Mouse (Mus musculus) common myeloid progenitor, adult 5-6 weeks (primary cell): Measurements from ENCODE around the gene Zfp346. TPM values are rescaled to one million over a fixed set of nuclear protein-coding genes. Genes with fewer than 3 reads are reported as not detected.
"Not testable (repeated sequence)": the region's sequence is repeated elsewhere in the genome, so short reads cannot be mapped to it uniquely, and the experiment has no call there.

Source experiments
- ATAC-seq: replicated peaks from 2 replicates; pipeline ENCODE4 v1.8.0; 2016; ENCODE audit warnings: low read depth, mild to moderate bottlenecking, moderate TSS enrichment, inconsistent platforms; ENCODE audit not compliant: poor library complexity, severe bottlenecking
- total RNA-seq: library from RNA; stranded (forward); fragments of 200-1000, 187-1606 nt; gene quantifications from 2 replicates; pipeline ENCODE4 v1.2.3, GENCODE M21; 2017

Zfp346 gene
- total RNA-seq: 13.2 and 14.7 TPM in 2 replicates

DNA sequence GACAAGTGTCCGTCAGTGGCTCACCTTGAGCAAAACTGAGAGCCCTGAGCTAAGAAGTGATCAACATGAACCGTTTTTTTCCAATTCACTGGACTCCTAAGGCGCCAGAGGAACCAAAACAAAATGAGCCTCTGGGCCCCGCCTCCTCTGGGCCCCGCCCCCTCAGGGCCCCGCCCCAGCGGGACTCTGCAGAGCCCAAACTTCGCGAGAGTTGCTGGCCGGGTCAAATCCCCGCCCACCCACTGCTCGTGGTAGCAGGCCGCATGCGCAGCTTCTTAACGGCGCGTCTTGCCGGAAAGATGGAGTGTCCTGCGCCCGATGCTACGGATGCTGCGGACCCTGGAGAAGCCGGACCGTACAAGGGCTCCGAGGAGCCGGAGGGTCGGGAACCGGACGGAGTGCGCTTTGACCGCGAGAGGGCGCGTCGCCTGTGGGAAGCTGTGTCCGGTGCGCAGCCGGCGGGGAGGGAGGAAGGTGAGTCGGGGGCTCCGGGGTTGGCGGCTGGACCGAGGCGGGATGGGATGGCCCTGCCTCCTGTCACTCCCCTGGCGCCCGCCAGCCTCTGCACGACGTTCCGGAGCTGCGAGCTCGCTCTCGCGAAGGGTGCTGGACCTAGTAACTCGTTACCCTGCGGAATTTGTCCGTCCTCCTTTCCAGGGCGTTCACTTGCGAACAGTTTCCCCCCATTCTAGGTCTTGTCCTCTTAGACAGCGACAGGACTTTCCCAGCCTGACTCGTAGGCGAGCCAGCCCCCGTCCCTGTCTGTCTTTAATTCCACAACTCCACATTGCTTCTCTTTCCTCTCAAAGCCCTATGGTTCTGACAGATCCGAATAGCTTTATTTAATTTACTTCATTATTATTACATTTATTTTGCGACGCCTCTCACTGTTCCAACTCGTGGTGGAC, at the start of gene Zfp346:
Gene Zfp346 (plus strand): TSS at position 267 of the 908 bp plus-strand sequence.
- ATAC-seq: peak; percentile 92

GRCm38 (mm10) chr13:55058042-55058441, 47.1 kb upstream of the Zfp346 start:
- no peak for ATAC-seq

- peak; percentile 52 for ATAC-seq
Observed at GRCm38 (mm10) chr13:55063276-55063675, 41.8 kb upstream of the Zfp346 start.

- ATAC-seq: no peak
Observed at GRCm38 (mm10) chr13:55069719-55070118, 35.4 kb upstream of the Zfp346 start.

GRCm38 (mm10) chr13:55071322-55071721, 33.8 kb upstream of the Zfp346 start:
- ATAC-seq: 0 out of 2 replicates have a peak, but pooled peaks have one; percentile 47

DNA sequence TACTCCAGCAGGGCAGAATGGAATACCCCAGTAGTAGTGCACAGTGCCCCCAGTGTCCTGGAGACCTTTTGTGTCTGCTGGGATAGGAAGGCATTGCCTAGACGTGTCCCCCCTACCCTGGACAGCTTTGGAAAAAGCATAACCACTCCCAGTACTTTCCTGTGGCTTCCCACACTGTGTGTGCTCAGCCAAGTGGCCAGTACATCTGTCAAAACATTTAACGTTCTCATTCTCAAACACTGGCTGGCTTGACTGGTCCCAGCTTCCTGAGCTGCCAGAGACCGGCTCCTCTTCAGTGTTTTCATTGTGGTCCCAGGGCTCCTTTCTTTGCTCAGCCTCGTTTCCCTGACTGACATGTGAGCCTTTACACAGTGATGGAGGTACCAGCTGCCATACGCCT, 29.5 kb upstream of the Zfp346 start:
- ATAC-seq: no peak

DNA sequence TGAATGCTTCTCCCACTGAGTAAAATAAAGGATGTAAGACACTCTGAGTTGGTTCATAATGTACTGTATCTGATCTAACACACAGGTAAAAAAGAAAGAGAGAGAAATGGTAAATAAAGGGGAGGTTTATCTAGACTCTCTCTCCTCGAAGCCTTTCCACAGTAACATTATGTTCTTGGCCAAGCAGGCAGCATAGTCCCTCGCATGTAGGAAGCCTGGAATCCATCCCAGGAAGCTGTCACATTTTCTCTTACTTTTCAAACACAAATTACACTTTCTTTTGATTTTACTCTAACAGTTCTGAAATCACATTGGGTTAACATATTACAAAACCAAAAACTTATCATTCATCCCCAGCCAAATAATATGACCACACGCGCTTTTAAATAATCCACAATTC, 12.5 kb upstream of the Zfp346 start:
- no peak for ATAC-seq

DNA sequence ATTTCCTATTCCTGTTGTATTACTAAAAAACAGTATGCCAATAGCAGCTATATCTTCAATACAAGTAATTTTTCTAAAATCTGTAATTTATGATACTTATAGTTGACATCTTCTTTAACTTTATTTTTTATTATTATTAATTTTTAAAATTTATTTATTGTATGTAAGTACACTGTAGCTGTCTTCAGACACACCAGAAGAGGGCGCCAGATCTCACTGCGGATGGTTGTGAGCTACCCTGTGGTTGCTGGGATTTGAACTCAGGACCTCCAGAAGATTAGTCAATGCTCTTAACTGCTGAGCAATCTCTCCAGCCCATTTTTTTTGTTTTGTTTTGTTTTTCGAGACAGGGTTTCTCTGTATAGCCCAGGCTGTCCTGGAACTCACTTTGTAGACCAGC, 7.3 kb upstream of the Zfp346 start:
- ATAC-seq: not testable (repeated sequence)

GRCm38 (mm10) chr13:55099066-55099725, 5.9 kb upstream of the Zfp346 start:
- ATAC-seq: peak; percentile 24; the same call in 1 of the 2 replicates

DNA sequence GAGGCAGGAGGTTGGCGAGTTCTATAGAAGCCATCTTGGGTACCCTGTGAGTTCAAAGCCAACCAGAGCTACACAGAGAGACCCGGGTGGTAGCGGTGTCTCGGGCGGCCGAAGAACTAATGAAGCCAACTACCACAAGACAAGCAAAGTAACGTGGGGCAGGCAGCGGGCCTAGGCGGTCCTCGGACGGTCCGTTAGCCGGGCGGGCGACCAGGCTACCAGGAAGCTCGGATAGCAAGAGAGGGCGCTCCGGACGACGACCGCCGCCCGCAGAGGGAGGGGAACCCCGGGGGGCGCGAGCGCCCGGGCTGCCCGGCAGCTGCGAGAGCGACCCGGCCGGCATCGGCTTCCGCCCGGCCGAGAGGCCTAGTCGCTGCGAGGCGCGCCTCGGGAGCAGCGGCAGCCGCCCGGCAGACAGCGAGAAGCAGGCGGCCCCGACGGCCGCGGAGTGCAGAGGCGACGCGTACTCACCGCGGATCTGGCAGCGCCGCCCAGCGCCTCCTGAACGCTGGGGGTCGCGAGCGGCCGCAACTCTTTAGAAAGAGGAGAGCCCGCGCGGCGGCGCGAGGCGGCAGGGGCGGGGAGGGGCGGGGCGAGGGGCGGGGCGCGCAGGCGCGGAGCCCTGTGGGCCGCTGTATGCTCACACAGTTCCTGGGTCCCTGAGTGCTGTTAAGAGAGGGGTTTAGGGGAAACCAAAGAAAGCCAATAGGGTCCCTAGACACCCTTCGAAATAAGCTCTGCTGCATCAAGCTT, 5.2 kb upstream of the Zfp346 start, which contains the start of gene Uimc1:
Gene Uimc1 (minus strand): TSS at position 575 of the 753 bp plus-strand sequence.
- peak; percentile 80 for ATAC-seq

DNA sequence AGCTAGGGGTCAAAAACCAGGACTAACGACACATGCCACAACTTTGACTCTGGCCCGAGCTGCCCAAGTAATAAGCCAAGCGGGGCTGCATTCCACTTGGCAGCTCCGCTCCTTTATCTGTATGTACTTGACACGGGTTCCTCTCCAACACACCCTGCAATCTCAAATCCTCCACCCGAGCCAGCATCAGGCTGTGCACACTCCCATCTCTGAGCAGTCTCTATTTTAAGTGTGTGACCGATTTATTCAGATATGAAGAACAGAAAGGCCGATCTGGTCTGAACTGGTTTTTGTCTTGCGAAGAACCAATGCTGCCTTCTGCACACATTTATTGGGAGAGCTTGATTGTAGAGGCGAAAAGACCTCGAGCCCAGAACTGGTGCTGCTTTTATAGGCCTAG, 3.5 kb upstream of the Zfp346 start:
- ATAC-seq: no peak

GRCm38 (mm10) chr13:55102366-55102765, 2.7 kb upstream of the Zfp346 start:
- no peak for ATAC-seq

DNA sequence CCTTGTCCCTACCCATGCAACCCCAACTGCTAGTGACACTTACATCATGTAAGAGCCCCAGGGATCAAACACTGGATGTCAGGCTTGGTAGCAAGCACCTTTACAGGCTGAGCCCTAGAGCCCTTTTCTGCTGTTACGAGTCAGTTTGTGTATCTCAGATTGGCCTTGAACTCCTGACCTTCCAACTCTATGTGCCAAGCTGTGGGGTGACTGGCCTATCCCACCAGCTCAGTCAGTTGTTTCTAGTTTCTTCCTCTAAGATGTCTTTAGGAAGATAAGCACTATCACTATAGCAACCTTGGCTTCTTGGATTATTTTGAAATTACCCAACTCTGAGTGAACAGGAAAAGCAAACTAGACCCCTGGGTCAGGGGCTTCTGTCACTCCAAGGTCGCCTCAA, 1.8 kb upstream of the Zfp346 start:
- no peak for ATAC-seq

GRCm38 (mm10) chr13:55105953-55106691, 1.0 kb downstream of the Zfp346 start:
- ATAC-seq: peak; percentile 3; the same call in 1 of the 2 replicates

GRCm38 (mm10) chr13:55107116-55107515, 2.0 kb downstream of the Zfp346 start:
- no peak for ATAC-seq

DNA sequence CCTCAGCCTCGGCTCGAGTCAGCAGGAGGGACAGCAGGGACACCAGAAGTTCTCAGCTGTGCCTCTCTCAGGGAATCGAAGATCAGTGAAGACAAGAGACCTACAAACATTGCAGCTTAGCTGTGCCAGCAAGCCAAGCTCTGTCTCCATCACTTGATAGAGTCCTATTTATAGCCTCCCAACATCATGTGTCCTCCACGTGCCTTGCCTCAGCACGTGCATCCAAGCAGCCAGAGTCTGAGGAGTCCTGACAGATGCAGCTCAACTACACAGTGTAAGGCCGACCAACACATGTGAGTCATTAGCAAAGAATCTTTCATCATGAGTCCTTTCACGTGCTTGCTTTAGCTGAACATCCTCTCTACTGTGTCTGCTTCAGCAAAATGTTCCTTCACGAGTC, 2.6 kb downstream of the Zfp346 start:
- ATAC-seq: no peak

DNA sequence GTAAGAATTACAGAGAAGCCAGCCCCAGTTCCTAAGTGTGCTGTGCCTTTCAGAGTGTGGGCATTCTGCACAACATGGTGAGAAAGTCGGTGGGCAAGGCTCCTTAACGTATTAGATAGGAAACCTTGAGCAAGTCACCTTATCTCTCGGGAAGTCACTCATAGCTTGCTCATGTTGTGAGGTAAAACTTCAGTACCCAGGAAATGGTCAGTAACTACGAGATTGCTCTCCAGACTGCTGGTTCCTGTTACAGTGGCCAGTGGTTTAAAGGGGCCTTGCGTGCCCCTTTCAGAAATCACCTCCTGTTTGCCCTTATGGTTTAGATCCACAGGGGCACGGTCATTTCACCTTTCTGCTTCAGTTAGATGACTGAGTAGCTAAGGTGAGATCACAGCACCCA, 9.3 kb downstream of the Zfp346 start:
- ATAC-seq: no peak

DNA sequence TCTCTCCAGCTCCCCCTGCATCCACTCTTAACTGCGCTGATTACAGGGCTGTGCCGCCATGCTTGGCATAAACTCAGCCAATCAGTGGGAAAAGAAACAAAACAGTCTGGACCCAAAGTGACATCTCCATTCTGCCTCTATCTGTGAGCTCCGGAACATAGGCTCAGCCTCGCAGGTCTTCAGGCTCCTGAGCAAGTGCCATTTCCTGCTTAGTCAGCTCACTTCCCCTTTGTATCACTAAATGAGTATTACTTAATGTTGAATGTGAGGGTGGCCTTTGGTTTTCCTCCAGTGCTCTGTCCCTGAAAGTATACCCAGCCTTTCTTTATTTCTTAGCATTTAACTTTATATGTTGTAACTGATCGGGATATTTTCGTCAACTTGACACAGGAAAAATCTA, 19.8 kb downstream of the Zfp346 start:
- peak; percentile 82 for ATAC-seq

- no peak for ATAC-seq
Observed at GRCm38 (mm10) chr13:55133448-55133847, 28.3 kb downstream of the Zfp346 start, which contains the start of gene Gm17617. TSS of gene Gm17617 (minus strand) at chr13:55133548.

DNA sequence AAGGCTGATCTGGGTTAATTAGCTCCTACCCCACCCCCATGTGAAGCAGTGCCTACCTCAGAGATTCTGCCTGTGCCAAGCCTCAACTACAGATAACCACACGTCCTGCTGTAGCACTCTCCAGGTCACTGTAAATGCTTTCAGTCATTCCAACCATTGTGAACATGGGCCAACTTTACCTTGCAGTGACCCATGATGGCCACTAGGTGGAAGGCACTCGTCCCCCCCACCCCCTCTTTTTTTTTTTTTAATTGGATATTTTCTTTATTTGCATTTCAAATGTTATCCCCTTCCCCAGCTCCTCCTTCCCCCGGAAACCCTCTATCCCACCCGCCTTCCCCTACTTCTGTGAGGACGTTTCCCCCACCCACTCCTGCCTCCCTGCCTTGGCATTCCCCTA, 30.3 kb downstream of the Zfp346 start:
- peak; percentile 87 for ATAC-seq
